Mouse (Mus musculus) spleen, postnatal 4 days (tissue): ENCODE measurements around the gene Utp11.
A peak's percentile ranks its signal among the peaks of the same experiment; 100 is the strongest.

Source experiments
- DNase-seq, 2 experiments: peaks; one replicate each; pipeline ENCODE4 v3.0.0; 2022; ENCODE audit warnings: low spot score in 2 of 2

Gene Utp11

DNA sequence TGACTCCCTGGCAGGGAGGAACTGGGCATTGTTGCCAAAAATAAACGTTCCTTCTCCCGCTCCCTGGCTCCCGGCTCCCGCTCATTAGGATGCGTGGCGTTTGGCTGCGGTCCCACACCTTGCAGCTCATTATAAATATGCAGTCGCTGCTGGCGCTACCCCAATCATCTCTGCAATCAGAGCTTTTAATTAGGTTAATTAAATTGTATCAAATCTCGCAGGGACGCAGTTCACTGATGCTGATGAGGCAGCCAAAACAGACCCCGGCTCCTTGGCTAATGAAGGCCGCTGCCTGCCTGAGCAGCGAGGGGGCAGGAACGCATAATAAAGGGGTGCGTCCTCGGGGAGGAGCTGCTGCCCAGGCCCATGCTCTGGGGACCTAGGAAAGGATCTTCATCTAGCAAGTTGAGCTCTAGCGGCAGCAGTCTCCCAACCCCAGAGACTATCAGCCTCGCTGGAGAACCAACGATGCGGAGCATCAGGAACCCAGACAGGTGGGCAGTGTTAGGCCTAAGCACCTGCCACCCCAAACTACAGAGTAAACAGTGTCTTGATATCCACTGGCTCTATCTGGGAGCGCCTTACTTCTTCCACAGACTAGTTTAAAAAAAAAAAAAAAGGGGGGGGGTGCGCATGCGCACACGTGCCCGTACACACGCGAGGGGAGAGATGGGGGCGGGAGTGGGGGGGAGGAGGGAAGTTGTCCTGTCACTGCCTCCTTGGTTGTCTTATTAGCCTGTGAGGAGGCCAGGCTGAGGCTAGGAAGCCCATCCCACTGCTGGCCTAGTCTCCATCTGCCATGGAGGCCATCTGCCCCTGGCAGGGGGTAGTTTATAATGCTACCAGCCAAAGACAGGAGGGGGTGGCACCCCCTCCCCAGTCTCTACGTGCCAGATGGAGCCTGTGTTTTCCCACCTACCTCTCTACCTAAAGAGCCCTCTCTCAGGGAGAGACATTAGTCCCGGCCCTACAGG lies 20.8 kb downstream of the Utp11 start:
- no peak for DNase-seq

DNA sequence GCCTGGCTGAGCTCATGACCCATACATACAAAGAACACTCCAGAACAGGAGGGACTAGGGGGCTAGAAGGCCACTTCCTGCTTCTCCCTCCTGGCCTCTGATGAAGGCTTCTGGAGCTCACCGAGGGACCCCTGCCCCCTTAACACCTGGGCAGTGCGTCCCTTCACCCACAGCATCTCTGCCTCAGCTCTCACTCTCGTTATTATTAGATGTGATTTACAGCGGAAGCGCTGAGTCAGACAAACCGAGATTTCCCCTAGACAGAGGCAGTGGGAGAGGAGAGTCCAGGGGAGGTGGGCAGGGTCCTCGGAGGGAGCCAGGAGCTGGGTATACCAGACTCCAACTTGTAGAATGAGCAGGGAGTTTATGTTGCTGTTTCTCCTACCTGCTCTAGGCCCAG lies 21.8 kb downstream of the Utp11 start:
- DNase-seq: no peak

DNA sequence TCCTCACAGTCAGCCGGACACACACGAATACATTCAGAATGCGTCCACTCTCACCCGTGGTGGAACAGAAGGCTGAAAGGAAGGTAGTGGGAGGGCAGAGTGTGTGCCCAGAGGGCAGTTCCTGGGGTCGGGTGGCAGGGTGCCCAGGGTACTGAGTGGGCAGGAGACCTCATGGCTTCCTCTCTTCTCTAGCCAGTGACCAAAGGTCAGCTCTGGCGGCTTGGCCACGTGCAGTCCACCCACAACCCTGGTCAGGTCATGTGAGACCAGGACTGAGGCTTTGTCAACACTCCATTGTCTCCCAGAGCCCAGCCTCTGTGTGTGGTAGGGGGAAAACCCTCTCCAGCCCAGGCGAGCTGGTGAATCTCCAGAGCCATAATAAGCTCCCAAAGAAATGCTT lies 23.2 kb downstream of the Utp11 start:
- no peak for DNase-seq

DNA sequence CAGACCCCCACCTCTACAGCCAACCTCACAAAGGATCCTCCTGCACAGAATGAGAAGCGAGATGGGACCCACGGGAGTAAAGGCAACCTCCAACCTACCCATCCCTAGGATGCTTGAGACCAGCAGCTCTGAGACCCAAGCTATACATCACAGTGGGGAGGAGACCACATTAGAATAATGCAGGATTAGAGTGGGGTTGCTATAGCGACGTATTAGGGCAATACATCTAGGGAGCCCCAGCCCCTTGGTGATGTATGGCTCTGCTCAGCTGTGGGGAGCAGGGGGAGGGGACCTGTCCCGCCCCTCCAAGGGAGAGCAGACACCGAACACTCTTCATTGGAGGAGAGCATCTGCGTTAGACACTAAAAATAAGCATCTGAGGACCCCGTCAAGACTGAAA lies 25.3 kb downstream of the Utp11 start:
- DNase-seq: no peak

DNA sequence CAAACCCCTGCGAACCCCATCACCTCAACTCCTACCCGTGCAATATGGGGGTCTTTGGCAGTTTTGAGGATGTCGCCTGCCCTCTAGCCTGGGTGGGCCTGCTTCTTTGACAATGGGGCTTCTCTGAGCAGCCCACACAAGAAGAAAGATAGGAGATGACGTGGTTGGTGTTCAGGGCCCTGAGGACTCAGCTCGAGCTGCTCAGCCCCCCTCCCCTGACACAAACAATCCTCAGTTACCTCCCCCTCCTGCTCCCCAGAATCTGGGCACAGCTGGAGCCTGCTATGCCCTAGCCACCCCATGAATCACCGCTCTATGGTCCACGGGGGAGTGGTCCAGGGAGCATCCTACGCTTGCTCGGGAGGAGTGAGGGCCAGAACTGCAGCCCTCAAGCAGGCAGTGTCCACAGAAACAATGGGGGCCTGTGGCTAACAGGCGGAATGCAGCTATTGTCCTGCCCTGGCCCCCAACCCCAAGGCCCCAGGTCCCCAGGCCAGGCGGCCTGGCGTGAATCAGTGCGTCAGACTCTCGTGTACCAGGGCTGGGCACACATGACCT lies 25.8 kb downstream of the Utp11 start:
- DNase-seq: no peak

DNA sequence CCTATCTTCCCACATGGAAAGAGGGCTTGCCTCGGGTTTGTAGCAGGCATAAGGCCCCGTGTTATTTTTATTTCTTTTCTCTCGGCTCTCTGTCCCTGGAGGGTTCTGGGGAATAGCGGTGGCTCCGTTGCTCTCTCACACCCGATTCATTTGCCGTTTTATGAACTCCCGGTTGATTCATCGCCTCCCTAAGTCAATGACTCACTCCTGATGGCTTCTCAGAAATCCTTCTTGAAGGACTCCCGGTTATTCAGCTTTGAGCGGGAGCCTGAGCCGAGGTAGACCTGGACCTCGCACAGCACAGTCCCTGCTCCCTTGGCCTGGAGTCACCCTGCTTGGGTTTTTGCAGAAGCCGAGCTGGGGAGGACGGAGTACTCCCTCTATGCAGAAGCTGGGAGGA lies 28.8 kb downstream of the Utp11 start:
- DNase-seq: no peak

DNA sequence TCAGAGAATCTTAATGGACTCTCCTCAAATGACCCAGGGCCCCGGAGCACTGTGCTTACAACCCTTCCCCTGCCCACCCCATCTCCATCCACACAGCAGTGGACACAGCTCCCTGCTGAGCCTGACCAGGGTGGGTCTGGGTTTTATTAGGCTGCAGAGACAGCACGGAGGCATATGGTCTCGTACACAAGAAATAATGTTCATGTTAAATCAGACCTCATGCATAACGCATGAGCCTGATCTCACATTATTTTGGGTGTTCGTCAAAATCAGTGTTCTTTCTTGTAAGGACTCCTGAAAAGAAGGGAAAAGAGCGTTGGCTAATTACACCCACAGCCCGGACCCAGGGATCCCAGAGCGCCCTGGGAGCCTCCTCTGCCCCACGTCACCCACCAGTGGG lies 29.2 kb downstream of the Utp11 start:
- no peak for DNase-seq

DNA sequence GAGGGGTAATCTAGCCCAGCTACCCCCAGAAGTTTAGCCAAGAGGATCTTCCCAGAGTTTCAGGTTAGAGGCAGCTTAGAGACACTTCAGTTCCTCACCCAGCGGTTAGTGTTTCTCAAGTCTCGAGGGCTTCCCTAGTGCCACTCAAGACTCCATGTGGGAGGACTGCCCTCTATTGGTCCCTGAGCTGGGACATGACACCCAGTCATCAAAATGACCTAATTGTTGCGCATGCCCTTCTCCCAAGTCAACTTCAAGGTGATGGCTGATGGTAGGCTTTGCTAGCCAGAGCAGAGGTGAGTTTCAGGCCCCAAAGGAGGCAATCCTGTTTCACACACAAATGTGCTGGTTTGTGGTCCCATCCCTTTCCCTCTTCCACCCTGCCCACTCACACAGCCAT lies 30.4 kb downstream of the Utp11 start:
- DNase-seq: no peak

DNA sequence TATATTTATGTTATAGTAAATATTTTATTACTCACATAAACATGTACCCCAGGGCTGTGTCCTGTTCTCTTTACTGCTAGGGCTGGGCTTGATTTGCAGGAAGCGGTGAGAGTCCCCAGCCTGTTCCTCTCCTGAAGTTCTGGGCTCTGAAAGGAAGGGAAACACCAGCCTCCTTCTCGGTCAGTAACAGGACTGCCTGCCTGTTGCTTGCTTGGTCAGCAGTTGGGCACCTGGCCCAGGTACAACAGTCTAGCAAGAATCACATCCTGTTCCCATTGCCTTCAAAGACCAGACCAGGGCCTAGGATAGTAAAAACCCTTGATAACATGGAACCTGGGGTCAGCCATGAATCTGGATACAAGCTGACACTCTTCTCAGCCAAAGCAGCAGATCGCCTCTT lies 32.8 kb downstream of the Utp11 start:
- DNase-seq: no peak

DNA sequence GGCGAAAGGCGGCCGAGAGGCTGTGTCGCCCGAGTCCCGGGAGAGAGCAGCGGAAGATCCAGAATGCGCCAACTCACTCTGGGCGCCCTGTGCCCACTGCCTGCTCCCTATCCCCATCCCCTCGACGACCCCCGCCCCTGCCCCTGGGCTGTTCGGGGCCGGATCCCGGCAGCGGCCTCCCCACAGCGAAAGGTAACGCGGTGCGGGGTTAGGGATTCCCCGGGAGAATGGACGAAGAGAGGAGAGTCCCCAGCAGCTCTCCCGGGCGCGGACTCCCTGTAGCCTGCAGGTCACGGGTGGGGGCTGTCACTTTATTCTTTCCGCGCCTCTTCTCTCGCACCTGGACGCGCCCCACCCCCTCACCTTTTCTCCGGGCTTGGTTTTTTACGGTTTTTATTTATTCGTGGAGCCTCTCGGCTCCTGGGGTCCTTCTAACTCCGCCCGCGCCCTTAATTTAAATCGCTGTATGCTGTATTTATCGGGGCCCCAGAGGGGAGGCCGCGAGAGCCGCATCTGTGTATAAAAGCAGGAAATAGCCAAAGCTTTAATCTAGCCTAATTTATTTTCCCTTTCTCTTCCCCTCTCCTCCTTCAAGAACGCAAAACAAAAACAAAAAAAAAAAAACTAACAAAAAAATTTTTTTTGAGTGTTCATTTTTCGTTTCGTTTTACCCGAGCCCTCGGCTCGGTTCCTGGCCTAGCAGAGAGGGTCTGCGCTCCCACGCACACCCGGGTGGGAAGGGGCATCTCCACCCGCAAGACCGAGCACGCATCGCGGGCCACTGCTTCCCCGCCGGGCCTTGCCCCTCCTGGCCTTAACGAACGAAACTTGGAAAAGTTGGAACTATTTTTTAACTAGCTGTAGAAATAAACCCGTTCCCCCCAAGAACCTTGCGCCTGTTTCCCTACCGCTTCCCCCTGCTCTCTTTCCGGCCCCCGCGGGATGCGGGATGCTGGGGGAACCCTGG lies 33.9 kb downstream of the Utp11 start:
- no peak for DNase-seq

DNA sequence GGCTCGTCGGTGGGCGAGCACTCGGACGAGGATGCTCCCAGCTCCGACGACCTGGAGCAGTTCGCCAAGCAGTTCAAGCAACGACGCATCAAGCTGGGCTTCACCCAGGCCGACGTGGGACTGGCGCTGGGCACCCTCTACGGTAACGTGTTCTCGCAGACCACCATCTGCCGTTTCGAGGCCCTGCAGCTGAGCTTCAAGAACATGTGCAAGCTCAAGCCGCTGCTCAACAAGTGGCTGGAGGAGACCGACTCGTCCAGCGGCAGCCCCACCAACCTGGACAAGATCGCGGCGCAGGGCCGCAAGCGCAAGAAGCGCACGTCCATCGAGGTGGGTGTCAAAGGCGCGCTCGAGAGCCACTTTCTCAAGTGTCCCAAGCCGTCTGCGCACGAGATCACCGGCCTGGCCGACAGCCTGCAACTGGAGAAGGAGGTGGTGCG lies 35.0 kb downstream of the Utp11 start:
- DNase-seq: no peak

DNA sequence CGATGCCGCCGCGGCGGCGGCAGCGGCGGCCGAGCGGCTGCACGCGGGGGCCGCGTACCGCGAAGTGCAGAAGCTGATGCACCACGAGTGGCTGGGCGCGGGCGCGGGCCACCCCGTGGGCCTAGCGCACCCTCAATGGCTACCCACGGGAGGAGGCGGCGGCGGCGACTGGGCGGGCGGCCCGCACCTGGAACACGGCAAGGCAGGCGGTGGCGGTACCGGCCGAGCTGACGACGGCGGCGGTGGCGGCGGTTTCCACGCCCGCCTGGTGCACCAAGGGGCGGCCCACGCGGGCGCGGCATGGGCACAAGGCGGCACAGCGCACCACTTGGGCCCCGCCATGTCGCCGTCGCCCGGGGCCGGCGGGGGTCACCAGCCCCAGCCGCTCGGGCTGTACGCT lies 35.6 kb downstream of the Utp11 start:
- DNase-seq: no peak

DNA sequence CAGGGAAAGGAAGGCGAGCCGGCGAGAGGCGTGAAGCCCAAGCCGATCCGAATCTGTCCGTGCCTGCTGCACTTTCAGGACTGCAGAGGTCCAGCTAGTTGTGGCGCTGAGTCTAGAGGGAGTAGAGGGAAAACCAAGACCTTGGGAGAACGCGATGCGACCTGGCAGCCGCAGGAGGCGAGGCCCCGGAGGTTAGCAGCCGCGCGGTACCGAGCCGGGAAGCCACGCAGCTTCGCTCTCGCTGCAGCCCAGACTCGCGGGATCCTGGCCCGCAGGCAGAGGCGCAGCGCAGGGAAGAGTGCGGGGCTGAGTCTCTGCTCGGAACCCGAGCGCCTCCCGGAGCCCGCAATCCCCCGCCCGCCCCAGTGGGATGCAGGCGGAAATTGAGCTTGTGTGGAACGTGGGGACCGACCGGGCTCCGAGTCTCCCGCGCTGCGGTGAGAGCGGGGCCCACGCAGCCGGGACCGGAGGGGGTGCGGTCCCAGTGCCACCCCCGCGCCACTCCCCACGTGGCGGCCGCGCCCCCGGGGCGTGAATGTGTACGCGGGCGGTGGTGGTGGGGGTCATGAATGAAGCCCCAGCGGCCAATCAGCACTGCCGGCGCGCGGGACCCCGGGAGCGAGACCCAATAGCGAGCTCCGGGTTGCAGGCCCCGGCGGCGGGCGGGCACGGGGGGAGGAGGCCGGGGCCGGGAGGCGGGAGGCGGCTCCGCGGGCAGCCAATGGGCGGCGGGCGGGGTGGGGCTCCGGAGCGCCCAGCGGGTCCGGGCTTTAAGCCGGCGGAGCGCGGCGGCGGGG lies 36.3 kb downstream of the Utp11 start:
- peak; percentile 44 to 76 for DNase-seq

DNA sequence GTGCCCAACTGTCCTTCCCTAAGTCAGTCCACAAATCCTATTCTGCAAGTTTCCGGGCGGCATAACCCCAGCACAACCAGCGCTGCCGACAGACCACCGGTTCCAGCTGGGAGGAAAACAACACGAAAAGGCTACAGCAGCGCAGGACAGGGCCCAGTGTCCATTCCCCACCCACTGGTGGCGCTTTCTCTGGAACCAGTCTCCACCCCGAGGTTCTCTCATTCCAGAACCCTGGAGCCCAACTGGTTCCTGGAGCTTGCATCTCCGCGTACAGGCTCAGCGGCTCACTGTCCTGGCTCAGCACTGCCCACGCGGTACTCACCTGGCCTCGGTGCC lies 36.9 kb downstream of the Utp11 start, which contains the start of gene Pou3f1:
TSS of gene Pou3f1 (plus strand) at position 290 of the 336 bp plus-strand sequence.
- DNase-seq: no peak

DNA sequence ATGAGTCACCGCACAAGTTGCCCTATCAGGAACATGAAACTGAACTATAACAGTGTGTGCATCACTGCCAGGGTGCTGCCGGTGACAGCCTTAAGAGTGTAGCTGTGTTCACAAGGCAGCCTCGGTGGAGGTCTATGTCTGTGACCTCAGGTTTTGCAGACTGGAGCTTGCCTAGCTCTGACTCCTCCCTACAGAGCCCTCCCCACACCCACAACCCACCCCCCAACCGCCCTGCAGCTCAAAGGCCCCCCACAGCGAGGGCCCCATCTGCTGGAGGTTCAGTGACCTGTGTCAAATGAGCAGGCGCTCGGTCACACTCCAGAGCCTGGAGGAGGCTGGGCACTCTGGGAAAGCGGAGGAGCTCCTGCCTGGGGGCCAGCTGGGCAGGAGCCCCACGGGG lies 40.5 kb downstream of the Utp11 start:
- no peak for DNase-seq

DNA sequence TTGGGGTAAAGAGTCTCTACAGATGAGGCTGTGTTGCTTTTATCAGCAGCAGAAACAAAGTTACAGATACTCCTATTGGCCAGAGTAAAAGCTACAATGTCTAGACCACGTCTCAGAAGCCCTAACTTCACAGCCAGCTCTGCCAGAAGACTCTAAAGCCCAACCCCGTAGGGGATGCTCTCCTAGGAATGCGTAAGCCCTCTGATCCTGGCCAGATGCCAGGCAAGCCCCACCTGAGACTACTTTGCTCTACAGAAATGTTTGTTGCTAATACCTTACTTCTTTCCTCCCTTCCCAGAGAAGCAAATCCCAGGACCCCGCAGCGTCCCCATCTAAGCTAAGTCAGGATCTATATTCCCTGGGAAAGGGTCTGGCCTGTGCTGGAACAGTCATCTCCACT lies 45.5 kb downstream of the Utp11 start:
- DNase-seq: no peak

DNA sequence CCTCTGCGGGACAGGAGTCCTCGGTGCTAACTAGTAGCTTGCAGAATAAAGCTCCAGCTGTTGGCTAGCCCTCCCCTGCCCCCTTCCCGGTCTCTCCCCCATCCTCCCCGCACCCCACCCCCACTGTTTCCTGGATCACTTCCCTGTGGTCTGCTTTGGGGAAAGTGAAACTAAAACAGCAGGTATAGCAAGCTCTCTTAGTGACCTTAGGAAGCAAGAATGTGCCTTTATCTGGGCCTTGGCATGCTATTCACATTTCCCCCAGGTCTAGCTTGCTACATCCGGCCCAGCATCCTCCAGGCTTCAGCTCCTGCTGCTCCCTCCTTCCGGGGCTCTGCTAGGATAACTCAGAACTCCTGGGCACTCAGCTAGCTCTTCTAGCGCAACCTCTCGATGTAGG lies 46.8 kb downstream of the Utp11 start:
- DNase-seq: no peak

DNA sequence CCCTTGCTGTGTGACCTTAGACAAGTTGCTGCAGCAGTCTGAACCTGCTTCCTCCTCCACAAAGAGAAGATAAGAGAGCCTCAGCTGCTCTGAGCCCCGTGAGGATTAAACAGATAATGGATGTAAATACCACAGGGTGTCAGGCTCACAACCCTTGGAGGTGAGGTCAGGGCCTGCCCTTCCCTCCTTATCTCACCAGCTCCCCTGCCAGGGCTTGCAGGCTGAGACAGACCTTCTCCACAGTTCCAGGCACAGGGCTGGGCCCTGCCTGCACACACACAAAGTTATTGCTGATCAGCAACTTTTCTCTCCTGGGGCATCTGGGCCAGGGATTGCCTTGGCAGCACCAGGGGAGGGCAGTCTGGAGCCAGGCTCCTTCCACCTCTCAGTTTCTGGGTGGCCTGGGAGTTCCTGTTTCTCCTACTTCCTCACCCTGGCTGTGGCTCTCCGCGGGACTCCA lies 48.4 kb downstream of the Utp11 start:
- DNase-seq: no peak

DNA sequence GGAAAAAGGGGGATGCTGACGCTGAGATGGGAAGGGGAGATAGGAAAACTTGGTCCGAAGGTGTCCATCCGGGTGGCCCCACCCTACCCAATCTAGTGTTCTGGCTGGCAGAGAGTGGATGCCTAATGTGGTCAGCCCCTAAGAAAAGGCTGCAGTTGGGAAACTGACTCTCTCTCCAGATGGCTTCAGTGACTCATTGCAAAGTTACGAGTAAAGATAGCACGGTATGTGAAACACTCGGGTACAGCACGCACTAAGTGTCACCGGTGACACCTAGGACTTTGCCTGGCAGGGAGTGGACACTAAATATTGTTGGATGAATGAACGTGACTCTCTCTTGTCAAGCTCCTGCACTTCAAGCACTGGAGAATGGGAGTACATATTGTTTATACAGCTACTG lies 49.5 kb downstream of the Utp11 start:
- DNase-seq: no peak

DNA sequence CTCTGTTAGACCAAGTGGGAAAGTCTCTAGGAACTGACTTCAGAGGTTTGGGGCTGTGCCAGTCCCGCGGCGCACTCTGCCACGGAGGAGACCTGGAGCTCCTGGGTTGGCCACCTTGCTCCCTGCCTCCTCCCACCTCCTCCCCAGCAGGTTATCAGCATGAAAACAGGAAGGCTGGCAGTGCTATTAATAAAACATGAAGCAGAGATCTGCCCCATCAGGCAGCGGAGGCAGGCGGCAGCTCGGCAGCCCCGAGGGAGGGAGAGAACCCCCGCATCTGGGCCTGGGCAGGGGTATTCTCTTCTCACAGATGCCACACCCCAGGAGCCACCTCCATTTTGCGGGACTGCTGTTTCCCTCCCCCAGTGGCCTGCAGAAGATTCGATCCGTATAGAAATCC lies 53.7 kb downstream of the Utp11 start:
- no peak for DNase-seq

DNA sequence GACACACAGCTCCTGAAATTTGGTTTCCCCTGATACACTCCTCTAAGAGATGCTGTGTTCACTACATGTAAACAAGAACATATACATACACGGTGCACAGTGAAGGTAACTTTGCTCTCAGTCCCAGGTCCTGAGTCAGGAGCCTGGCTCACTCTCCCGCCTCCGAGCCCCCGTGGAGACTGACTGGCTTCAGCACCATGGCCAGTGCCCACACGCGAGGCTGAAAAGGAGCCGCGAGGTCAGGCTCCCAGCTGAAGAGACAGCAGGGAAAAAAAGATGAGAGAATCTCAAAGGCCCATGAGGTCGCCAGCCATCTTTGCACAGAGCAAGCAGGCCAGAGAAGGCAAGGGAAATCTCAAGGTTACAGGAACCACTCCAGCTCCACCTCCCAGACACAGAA lies 60.1 kb downstream of the Utp11 start:
- no peak for DNase-seq
